Mouse (Mus musculus): Measurements from ENCODE around the gene Tmcc3. TPM values are rescaled to one million over a fixed set of nuclear protein-coding genes. Genes with fewer than 3 reads are reported as not detected.

The Tmcc3 gene
- polyA plus RNA-seq, 1 experiment from 2014 or later: 5.3 TPM

DNA sequence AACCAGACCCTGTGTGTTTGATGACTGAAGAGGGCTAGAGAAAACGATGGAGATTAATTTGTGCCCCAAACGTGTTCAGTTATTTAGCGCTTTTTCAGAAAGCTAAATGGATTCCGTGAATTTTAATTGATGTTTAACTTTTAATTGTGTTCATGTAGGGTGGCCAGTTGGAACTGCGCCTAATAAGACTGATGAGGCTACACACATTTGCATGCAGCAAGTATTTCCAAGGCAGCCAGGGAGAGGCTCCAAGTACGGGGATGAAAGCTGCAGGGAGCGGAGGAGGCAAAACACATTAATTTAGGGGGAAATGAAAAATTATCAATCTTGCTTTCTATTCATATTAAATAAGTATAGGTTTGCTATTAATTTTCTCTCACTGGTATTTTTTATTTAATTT is 131.0 kb downstream of the Tmcc3 start:
- 0 out of 2 replicates have a peak, but pooled peaks cover 6% of the 10 kb centered on the region for H3K27me3 ChIP-seq
- H3K4me1 ChIP-seq: peaks cover 3% of the 10 kb centered on the region; the same call in 1 of the 2 replicates
- H3K27ac ChIP-seq: no peak overlapping the region
- no peaks in the 10 kb centered on the region for H3K36me3 ChIP-seq (replicated peaks)
- no peak overlapping the region for H3K4me3 ChIP-seq (replicated peaks)
- H3K4me2 ChIP-seq: no peak overlapping the region
- H3K9ac ChIP-seq: no peak overlapping the region
- WGBS: 64% methylated on average over 7 of the region's 7 CpGs
- no peak for ATAC-seq (ENCODE audit: low FRiP score)
- H3K9me3 ChIP-seq: no peaks in the 10 kb centered on the region

DNA sequence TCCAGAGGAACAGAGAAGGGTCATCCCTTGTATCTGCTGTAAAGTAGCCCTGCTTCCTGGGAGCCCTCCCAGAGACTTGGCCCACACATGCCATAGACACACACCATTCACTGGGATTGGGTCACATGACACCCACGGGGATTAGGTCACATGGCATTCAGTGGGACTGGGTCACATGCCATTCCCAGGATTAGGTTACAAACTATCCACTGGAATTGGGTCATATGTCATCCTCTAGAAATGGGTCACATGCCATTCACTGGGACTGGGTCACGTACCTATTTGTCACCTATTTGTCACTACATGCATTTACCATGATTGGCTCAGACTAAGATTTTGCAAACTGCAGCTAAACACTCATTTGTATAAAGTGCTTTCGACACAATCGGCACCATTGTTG is 131.7 kb downstream of the Tmcc3 start:
- H3K27me3 ChIP-seq: 0 out of 2 replicates have a peak, but pooled peaks cover 6% of the 10 kb centered on the region
- H3K4me1 ChIP-seq: peaks cover 3% of the 10 kb centered on the region; the same call in 1 of the 2 replicates
- ATAC-seq (ENCODE audit: low FRiP score): no peak
- H3K4me3 ChIP-seq (replicated peaks): no peak overlapping the region
- H3K9ac ChIP-seq: no peak overlapping the region
- H3K9me3 ChIP-seq: no peaks in the 10 kb centered on the region
- no peak overlapping the region for H3K4me2 ChIP-seq
- H3K27ac ChIP-seq: no peak overlapping the region
- 87% methylated on average over 4 of the region's 4 CpGs for WGBS
- H3K36me3 ChIP-seq (replicated peaks): no peaks in the 10 kb centered on the region

DNA sequence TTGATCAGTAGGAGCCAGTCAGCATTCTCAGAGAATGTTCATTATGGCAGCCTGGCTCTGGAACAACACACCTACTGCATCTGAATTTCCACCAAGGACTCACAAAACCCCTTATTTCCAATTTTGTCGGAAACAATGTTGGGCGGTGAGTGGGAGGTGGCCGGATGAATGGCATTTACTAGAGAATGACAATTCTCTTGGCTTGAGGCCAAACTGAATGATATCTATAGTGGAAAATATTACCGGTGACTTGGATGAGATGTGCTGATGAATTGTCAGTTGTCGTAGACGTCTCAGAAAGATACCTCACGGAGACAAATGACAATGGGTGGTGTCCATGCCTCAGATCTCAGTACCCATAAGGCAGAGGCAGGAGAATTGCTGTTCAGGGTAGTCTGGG is 133.4 kb downstream of the Tmcc3 start:
- Histone ChIP-seq H3K36me3 (replicated peaks) (no peaks in the 10 kb centered on the region), H3K27me3 (0 out of 2 replicates have a peak, but pooled peaks cover 6% of the 10 kb centered on the region), H3K27ac (no peak overlapping the region), H3K4me1 (peaks cover 3% of the 10 kb centered on the region; the same call in 1 of the 2 replicates), H3K9me3 (no peaks in the 10 kb centered on the region), H3K4me3 (replicated peaks) (no peak overlapping the region), H3K9ac (no peak overlapping the region), H3K4me2 (no peak overlapping the region)
- no peak for ATAC-seq (ENCODE audit: low FRiP score)
- WGBS: 94% methylated on average over 7 of the region's 7 CpGs

DNA sequence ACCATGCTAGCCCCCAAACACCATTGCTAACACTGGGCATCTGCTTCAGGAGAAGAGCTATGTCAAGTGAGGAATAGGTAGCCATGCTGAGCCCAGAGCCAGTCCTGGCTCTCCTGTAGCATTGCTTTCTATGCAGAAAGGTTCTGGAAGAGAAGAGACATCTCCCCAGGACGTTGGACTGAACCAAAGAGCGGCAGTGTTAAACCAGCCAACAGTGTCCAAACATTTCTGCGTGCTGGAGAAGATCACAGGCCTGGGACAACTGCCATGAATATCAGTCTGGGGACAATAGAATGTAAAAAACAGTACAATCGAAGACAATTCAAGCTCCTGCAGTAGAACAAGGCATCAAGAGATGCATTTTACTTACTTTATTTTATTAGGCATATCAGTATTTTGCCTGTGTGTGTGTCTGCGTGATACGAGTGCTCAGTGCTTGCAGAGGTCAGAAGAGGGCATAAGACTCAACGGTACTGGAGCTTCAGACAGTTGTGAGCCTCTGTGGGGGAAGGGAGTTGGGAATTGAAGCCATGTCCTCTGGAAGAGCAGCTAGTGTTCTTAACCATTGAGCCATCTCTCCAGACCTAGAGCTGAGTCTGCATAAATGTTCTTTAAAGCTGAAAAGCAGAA is 134.7 kb downstream of the Tmcc3 start:
- Histone ChIP-seq H3K4me2 (no peak overlapping the region), H3K4me3 (replicated peaks) (no peak overlapping the region), H3K4me1 (peaks cover 3% of the 10 kb centered on the region; the same call in 1 of the 2 replicates), H3K27ac (no peak overlapping the region), H3K36me3 (replicated peaks) (no peaks in the 10 kb centered on the region), H3K9me3 (no peaks in the 10 kb centered on the region), H3K9ac (no peak overlapping the region), H3K27me3 (no peaks in the 10 kb centered on the region)
- WGBS: 79% methylated on average over 7 of the region's 7 CpGs
- ATAC-seq (ENCODE audit: low FRiP score): no peak

DNA sequence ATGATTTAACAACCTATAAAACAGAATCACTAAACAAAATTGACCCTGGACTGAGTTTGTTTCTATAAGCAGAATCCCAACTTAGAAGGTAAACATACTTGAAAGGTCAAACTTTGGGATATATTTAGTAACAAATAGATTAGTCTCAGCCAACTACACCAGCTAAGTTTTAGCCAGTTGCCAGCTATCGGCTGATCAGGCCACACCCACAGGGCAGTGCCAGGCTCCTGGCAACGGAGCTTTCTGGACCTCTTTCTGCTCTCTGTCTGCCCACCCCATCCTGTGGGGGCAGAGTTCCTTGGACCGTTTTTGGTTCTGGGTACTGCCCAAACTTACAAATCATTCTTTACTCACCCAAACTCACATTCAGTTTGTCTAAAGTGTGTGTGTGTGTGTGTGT is 137.9 kb downstream of the Tmcc3 start:
- H3K36me3 ChIP-seq (replicated peaks): no peaks in the 10 kb centered on the region
- 65% methylated on average over 3 of the region's 3 CpGs for WGBS

DNA sequence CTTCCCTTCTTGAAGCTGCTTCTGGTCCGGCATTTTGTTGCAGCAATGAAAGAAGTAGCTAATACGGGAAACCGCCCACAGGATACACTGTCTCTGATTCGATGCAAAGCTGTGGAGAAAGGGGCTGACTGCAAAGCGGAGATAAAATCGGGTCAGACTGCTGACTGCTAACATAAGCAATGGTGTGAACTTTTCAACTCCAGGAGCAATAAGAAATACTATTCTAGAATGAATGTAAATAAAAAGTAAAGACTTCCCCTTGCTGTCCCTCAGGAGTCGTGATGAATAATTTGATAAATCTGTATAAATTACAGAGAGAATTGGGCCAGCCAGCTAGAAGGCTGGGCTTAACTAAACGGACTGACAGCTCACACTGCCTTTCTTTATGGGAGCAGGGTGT is 139.0 kb downstream of the Tmcc3 start:
- 66% methylated on average over 8 of the region's 8 CpGs for WGBS

More for the DNA sequence above, 137.9 kb downstream of the Tmcc3 start:
- Histone ChIP-seq H3K9me3 (no peaks in the 10 kb centered on the region), H3K4me1 (no peaks in the 10 kb centered on the region), H3K27ac (no peak overlapping the region), H3K4me3 (replicated peaks) (no peak overlapping the region), H3K9ac (no peak overlapping the region), H3K27me3 (no peaks in the 10 kb centered on the region), H3K4me2 (no peak overlapping the region)
- no peak for ATAC-seq (ENCODE audit: low FRiP score)

DNA sequence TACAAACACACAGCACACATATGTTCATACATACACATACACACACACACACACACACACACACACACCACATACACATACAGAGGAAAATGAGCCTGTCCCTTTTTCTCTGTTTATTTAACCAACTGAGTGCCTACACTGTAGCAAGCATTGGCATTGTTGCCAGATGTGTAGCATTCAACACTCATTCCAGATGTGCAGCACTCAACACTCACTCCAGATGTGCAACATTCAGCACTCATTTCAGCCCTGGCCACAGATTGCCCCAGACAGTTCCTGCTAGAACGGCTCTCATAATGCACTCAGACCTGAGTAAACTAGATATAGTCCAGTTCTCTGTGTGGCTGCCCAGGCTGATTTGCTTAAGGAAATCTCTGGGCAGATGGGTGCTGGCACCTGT is 145.7 kb downstream of the Tmcc3 start:
- no peaks in the 10 kb centered on the region for H3K27me3 ChIP-seq
- H3K4me2 ChIP-seq: no peak overlapping the region
- H3K9ac ChIP-seq: no peak overlapping the region
- no peak overlapping the region for H3K4me3 ChIP-seq (replicated peaks)
- WGBS: 86% methylated on average over 1 of the region's 1 CpGs
- H3K36me3 ChIP-seq (replicated peaks): no peaks in the 10 kb centered on the region
- H3K4me1 ChIP-seq: peaks cover 4% of the 10 kb centered on the region
- H3K27ac ChIP-seq: no peak overlapping the region
- ATAC-seq (ENCODE audit: low FRiP score): no peak
- H3K9me3 ChIP-seq: no peaks in the 10 kb centered on the region

More for the DNA sequence above, 139.0 kb downstream of the Tmcc3 start:
- Histone ChIP-seq H3K27me3 (no peaks in the 10 kb centered on the region), H3K4me2 (no peak overlapping the region), H3K9ac (no peak overlapping the region), H3K27ac (no peak overlapping the region), H3K4me1 (no peaks in the 10 kb centered on the region), H3K36me3 (replicated peaks) (no peaks in the 10 kb centered on the region), H3K9me3 (no peaks in the 10 kb centered on the region), H3K4me3 (replicated peaks) (no peak overlapping the region)
- ATAC-seq (ENCODE audit: low FRiP score): no peak

DNA sequence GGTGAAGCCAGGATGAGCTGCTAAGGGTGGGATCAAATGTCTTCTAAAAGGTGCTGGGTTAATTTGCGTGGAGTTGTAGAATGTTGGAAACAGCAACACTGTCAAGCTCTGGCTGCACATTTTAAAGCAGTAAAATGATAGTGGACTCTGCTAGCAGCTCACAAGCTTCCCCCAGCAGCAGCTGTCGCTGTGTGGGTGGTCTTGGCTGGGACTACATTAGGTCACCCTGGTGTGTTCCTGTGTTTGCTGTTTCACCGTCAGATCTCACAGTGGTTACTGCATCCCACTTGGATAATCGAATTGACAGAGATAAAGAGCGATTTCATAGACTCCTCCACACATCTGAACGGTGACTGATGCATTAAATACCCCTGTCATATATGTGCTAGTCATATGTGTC is 146.9 kb downstream of the Tmcc3 start:
- Histone ChIP-seq H3K9ac (no peak overlapping the region), H3K4me2 (no peak overlapping the region), H3K27me3 (no peaks in the 10 kb centered on the region), H3K4me3 (replicated peaks) (no peak overlapping the region), H3K4me1 (peaks cover 4% of the 10 kb centered on the region), H3K36me3 (replicated peaks) (no peaks in the 10 kb centered on the region), H3K9me3 (no peaks in the 10 kb centered on the region), H3K27ac (no peak overlapping the region)
- ATAC-seq (ENCODE audit: low FRiP score): no peak
- whole genome bisulfite sequencing: 77% methylated on average over 6 of the region's 6 CpGs

DNA sequence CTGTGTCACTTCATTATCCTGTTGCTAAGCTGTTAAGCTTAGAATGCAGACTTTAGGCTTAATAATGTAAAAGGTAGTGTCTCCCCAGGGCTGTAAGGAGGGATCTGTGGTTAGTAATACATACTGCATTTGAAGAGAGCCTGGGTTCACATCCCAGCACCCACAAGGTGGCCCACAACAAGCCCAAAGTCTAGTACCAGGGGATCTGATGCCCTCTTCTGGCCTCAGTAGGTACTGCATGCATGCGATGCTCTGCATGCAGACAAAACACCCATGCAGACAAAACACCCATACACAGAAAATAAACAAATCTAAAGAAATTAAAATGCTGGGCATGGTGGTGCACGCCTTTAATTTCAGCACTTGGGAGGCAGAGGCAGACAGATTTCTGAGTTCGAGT is 149.6 kb downstream of the Tmcc3 start:
- no peak overlapping the region for H3K4me3 ChIP-seq (replicated peaks)
- H3K4me2 ChIP-seq: no peak overlapping the region
- no peaks in the 10 kb centered on the region for H3K36me3 ChIP-seq (replicated peaks)
- ATAC-seq (ENCODE audit: low FRiP score): no peak
- H3K9me3 ChIP-seq: no peaks in the 10 kb centered on the region
- 89% methylated on average over 3 of the region's 3 CpGs for WGBS
- H3K9ac ChIP-seq: no peak overlapping the region
- H3K27ac ChIP-seq: no peak overlapping the region
- H3K4me1 ChIP-seq: peaks cover 4% of the 10 kb centered on the region
- no peaks in the 10 kb centered on the region for H3K27me3 ChIP-seq

DNA sequence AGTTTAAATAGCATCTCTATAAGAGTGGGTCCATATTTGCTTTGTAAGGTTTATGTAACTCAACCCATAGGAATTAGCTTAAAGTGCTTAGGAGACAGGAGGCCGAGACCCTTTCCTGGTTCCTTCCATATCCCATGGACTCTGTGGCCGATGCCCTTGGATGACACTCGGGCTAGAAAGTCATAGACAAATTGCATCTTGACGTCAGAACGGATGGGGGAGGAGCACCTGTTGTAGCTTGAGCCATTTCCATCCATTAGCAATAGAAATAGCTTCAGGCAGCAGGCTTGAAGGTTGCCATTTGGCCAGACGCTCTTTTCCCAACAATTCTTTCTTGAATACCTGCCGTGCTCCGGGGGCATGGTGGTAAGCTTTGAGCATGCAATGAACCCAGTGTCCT is 150.1 kb downstream of the Tmcc3 start:
- WGBS: 82% methylated on average over 8 of the region's 8 CpGs
- no peak overlapping the region for H3K4me3 ChIP-seq (replicated peaks)

DNA sequence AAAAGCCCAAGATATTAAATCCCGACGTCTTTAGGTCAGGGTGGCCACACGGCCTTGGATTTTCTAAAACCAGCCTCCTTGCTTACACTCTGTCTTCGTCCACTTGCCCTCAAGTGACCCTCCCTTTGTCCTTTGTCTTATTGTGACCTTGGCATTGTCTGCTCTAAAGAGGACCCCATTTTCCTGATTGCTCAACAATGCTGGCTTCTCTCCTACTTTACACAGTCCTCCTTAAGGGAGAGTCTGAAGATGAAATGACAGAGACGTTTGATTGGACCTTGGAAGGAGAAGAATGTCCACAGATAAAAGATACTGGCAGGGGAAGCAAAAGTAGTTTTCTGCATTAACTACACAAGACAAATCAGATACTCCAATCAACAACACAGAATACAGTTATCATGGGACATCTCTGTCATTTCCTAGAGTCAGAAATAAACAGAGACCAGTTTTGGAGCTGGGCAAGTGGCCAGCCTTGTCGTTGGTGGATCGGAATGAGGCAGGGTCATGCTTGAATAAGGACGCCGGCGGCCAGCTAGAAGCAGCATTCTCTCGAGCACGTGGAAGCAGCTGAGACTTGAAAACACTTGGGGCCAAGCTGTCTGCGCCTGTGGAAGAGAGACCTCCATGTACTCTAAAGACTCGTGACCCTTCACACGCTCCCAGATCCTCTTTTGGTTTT is 150.8 kb downstream of the Tmcc3 start:
- Histone ChIP-seq H3K27me3 (no peaks in the 10 kb centered on the region), H3K4me2 (no peak overlapping the region), H3K4me3 (replicated peaks) (no peak overlapping the region), H3K9ac (no peak overlapping the region), H3K27ac (no peak overlapping the region), H3K9me3 (no peaks in the 10 kb centered on the region), H3K4me1 (peaks cover 4% of the 10 kb centered on the region), H3K36me3 (replicated peaks) (no peaks in the 10 kb centered on the region)
- 74% methylated on average over 15 of the region's 15 CpGs for WGBS
- ATAC-seq (ENCODE audit: low FRiP score): no peak

More for the DNA sequence above, 150.1 kb downstream of the Tmcc3 start:
- Histone ChIP-seq H3K36me3 (replicated peaks) (no peaks in the 10 kb centered on the region), H3K9ac (no peak overlapping the region), H3K9me3 (no peaks in the 10 kb centered on the region), H3K4me1 (peaks cover 4% of the 10 kb centered on the region), H3K4me2 (no peak overlapping the region), H3K27me3 (no peaks in the 10 kb centered on the region), H3K27ac (no peak overlapping the region)
- ATAC-seq (ENCODE audit: low FRiP score): no peak

DNA sequence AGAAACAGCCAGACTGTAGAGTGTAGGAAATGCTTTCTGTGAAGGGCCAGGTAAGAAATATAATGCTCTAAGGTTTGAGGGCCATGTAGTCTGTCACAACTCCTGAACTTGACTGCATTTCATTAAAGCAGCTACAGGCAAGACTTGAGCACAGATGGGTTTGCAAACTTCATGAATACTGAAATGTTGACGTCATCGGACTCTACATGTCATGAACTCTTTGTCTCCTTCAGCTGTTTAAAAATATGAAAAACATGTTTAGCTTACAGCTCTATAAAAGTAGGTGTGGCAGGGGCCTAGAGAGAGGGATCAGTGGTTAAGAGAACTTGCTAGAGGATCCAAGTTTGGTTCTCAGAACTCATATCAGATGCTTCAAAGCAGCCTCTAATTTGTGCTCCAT is 151.7 kb downstream of the Tmcc3 start:
- 88% methylated on average over 2 of the region's 2 CpGs for WGBS
- Histone ChIP-seq H3K4me3 (replicated peaks) (no peak overlapping the region), H3K4me2 (no peak overlapping the region), H3K36me3 (replicated peaks) (no peaks in the 10 kb centered on the region), H3K27me3 (no peaks in the 10 kb centered on the region), H3K9ac (no peak overlapping the region), H3K27ac (no peak overlapping the region), H3K4me1 (peaks cover 4% of the 10 kb centered on the region), H3K9me3 (no peaks in the 10 kb centered on the region)
- no peak for ATAC-seq (ENCODE audit: low FRiP score)

DNA sequence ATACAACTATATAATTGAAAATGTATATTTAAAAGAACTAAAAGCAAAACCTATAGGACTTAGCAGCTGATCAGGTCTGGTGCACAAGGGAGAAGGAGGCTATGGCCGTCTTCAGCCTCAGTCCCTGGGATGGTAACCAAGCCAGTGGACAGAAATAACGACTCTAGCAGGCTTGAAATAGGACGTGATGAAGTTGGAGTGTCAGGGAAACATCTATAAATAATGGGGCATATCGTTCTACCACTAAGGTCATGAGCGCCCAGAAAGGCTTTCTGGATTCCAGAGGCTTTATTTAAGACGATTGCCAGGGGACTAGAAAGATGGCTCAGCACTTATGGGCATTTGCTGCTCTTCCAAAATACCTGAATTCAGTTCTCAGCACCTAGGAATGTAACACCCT is 153.9 kb downstream of the Tmcc3 start:
- Histone ChIP-seq H3K4me3 (replicated peaks) (no peak overlapping the region), H3K27ac (no peak overlapping the region), H3K4me1 (no peaks in the 10 kb centered on the region), H3K9me3 (no peaks in the 10 kb centered on the region), H3K4me2 (no peak overlapping the region), H3K27me3 (no peaks in the 10 kb centered on the region), H3K9ac (no peak overlapping the region), H3K36me3 (replicated peaks) (no peaks in the 10 kb centered on the region)
- WGBS: 89% methylated on average over 6 of the region's 6 CpGs
- no peak for ATAC-seq (ENCODE audit: low FRiP score)

All from forebrain, embryonic 12.5 days (tissue).